Mouse (Mus musculus) bone marrow macrophage, adult 2 months (primary cell): ENCODE data around the gene Trim26.
"Not testable (repeated sequence)": the region's sequence is repeated elsewhere in the genome, so short reads cannot be mapped to it uniquely, and the experiment has no call there.

ENCODE experiments used
- CTCF ChIP-seq: IDR thresholded peaks from 2 replicates; pipeline ENCODE4 v1.5.1; 2012; ENCODE audit warnings: low read depth, mild to moderate bottlenecking, low read length, moderate library complexity
- POLR2A ChIP-seq: IDR thresholded peaks from 2 replicates; pipeline ENCODE4 v1.6.1; 2012; ENCODE audit warnings: mild to moderate bottlenecking, low read depth, low read length, borderline replicate concordance

- TF ChIP-seq CTCF, POLR2A: not testable (repeated sequence)
Observed at GRCm38 (mm10) chr17:36799921-36800462, 36.9 kb upstream of the Trim26 start.
